Mouse (Mus musculus): ENCODE results near the gene Smad9. TPM values are rescaled to one million over a fixed set of nuclear protein-coding genes. Genes with fewer than 3 reads are reported as not detected.

The Smad9 gene
- polyA plus RNA-seq, 1 experiment from 2014 or later, result 1.7 TPM

GRCm38 (mm10) chr3:54734411-54735246 lies 20.8 kb upstream of the Smad9 start:
- Histone ChIP-seq H3K9me3 (ENCODE audit: low read length) (no peaks in the 10 kb centered on the region), H3K9ac (replicated peaks; ENCODE audit: low read depth) (peak overlapping the region; percentile 88), H3K4me2 (replicated peaks; ENCODE audit: low read depth, low read length) (peak overlapping the region; percentile 86), H3K4me3 (ENCODE audit: low read depth, low read length) (peak overlapping the region; percentile 80), H3K4me1 (ENCODE audit: insufficient read depth, low read depth, low read length) (peaks cover 4% of the 10 kb centered on the region), H3K36me3 (ENCODE audit: insufficient read depth, low read length) (peaks cover 5% of the 10 kb centered on the region; the same call in 1 of the 2 replicates), H3K27me3 (replicated peaks; ENCODE audit: insufficient read depth, low read length) (no peaks in the 10 kb centered on the region), H3K27ac (ENCODE audit: low read length) (peak overlapping the region; percentile 98)
- 3% methylated on average over 60 of the region's 84 CpGs for WGBS
- peak; percentile 94 for ATAC-seq
- DNase-seq (ENCODE audit: low spot score), result peak; percentile 91
- TF ChIP-seq CTCF (IDR thresholded peaks at IDR 0.05), result no peak; the same call in 1 of the 2 replicates
- TF ChIP-seq EP300 (IDR thresholded peaks at IDR 0.05), result no peak

GRCm38 (mm10) chr3:54735247-54736046 lies 19.9 kb upstream of the Smad9 start, which contains the start of the genes Exosc8 and Alg5:
Exosc8 (minus strand) TSS chr3:54735393.
Alg5 (plus strand) TSS chr3:54735539.
- H3K4me2 ChIP-seq (replicated peaks; ENCODE audit: low read depth, low read length), result peak within 1 kb of the TSS; percentile 86
- ATAC-seq (peak; percentile 88), DNase-seq (ENCODE audit: low spot score) (peak; percentile 78)
- H3K9ac ChIP-seq (replicated peaks; ENCODE audit: low read depth), result peak within 1 kb of the TSS; percentile 88
- peaks cover 4% of the 10 kb centered on the region for H3K4me1 ChIP-seq (ENCODE audit: insufficient read depth, low read depth, low read length)
- no peaks in the 10 kb centered on the region for H3K9me3 ChIP-seq (ENCODE audit: low read length)
- H3K27ac ChIP-seq (ENCODE audit: low read length), result peak within 1 kb of the TSS; percentile 98
- WGBS, result 1% methylated on average over 52 of the region's 65 CpGs
- no peak for TF ChIP-seq EP300 (IDR thresholded peaks at IDR 0.05)
- peak; percentile 87 for TF ChIP-seq CTCF (IDR thresholded peaks at IDR 0.05)
- H3K36me3 ChIP-seq (ENCODE audit: insufficient read depth, low read length), result no peaks in the 10 kb centered on the region
- peak within 1 kb of the TSS; percentile 80 for H3K4me3 ChIP-seq (ENCODE audit: low read depth, low read length)
- H3K27me3 ChIP-seq (replicated peaks; ENCODE audit: insufficient read depth, low read length), result no peaks in the 10 kb centered on the region

DNA sequence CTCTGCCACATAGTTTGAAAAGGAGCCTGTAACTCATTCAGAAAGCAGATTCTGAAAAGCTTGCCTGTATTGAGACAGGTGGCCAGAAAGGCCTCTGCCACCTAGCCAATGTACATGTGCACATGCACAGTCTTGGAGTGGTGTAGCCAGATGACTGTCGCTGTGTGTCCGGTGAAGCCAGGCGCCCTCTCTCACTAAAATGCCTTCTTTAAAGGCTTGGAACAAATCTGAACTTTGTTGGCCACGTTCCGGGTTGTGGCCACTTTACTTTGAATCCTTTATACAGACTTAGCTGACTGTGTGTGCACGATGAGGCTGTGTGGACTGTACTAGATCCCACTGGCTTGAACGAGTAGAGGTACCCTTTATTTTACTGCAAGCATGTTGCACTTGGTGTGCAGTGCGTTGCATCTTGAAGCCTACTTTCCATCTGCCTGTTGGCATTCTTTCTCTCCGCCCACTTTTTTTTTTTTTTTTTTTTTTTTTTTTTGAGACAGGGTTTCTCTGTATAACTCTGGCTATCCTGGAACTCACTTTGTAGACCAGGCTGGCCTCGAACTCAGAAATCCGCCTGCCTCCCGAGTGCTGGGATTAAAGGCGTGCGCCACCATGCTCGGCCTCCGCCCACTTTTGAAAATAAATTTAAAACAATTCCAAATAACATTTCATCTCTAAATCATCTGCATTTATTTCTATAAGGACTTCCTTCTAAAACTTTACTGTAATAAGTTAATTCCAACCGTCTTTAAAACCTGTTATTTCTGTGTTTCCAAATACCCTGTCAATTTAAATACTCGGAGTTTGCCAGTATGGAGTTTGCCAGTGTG lies 19.1 kb upstream of the Smad9 start:
- ATAC-seq (no peak), DNase-seq (ENCODE audit: low spot score) (no peak)
- Histone ChIP-seq H3K4me2 (replicated peaks; ENCODE audit: low read depth, low read length) (peak overlapping the region; percentile 86), H3K4me1 (ENCODE audit: insufficient read depth, low read depth, low read length) (peaks cover 4% of the 10 kb centered on the region), H3K9me3 (ENCODE audit: low read length) (no peaks in the 10 kb centered on the region), H3K9ac (replicated peaks; ENCODE audit: low read depth) (peak overlapping the region; percentile 88), H3K36me3 (ENCODE audit: insufficient read depth, low read length) (peaks cover 4% of the 10 kb centered on the region; the same call in 1 of the 2 replicates), H3K4me3 (ENCODE audit: low read depth, low read length) (peak overlapping the region; percentile 80), H3K27me3 (replicated peaks; ENCODE audit: insufficient read depth, low read length) (no peaks in the 10 kb centered on the region), H3K27ac (ENCODE audit: low read length) (peak overlapping the region; percentile 98; the same call in 1 of the 2 replicates)
- 45% methylated on average over 18 of the region's 18 CpGs for WGBS
- TF ChIP-seq EP300 (IDR thresholded peaks at IDR 0.05) (no peak), CTCF (IDR thresholded peaks at IDR 0.05) (no peak)

GRCm38 (mm10) chr3:54737317-54737716 lies 18.1 kb upstream of the Smad9 start:
- Histone ChIP-seq H3K36me3 (ENCODE audit: insufficient read depth, low read length) (peaks cover 14% of the 10 kb centered on the region; the same call in 1 of the 2 replicates), H3K4me1 (ENCODE audit: insufficient read depth, low read depth, low read length) (peaks cover 4% of the 10 kb centered on the region), H3K9me3 (ENCODE audit: low read length) (no peaks in the 10 kb centered on the region), H3K27ac (ENCODE audit: low read length) (no peak overlapping the region), H3K4me3 (ENCODE audit: low read depth, low read length) (no peak overlapping the region), H3K4me2 (replicated peaks; ENCODE audit: low read depth, low read length) (no peak overlapping the region), H3K27me3 (replicated peaks; ENCODE audit: insufficient read depth, low read length) (no peaks in the 10 kb centered on the region), H3K9ac (replicated peaks; ENCODE audit: low read depth) (no peak overlapping the region)
- WGBS, result 84% methylated on average over 8 of the region's 8 CpGs
- ATAC-seq, result no peak
- DNase-seq (ENCODE audit: low spot score), result peak; percentile 42
- TF ChIP-seq CTCF (IDR thresholded peaks at IDR 0.05), result no peak
- peak; percentile 52; the same call in 1 of the 2 replicates for TF ChIP-seq EP300 (IDR thresholded peaks at IDR 0.05)

GRCm38 (mm10) chr3:54741965-54742364 lies 13.4 kb upstream of the Smad9 start:
- Histone ChIP-seq H3K4me2 (replicated peaks; ENCODE audit: low read depth, low read length) (no peak overlapping the region), H3K27ac (ENCODE audit: low read length) (no peak overlapping the region), H3K27me3 (replicated peaks; ENCODE audit: insufficient read depth, low read length) (no peaks in the 10 kb centered on the region), H3K4me1 (ENCODE audit: insufficient read depth, low read depth, low read length) (no peaks in the 10 kb centered on the region), H3K4me3 (ENCODE audit: low read depth, low read length) (no peak overlapping the region), H3K36me3 (ENCODE audit: insufficient read depth, low read length) (peaks cover 28% of the 10 kb centered on the region; the same call in 1 of the 2 replicates), H3K9ac (replicated peaks; ENCODE audit: low read depth) (no peak overlapping the region), H3K9me3 (ENCODE audit: low read length) (no peaks in the 10 kb centered on the region)
- WGBS, result 95% methylated on average over 11 of the region's 11 CpGs
- no peak for DNase-seq (ENCODE audit: low spot score)
- TF ChIP-seq EP300 (IDR thresholded peaks at IDR 0.05) (no peak), CTCF (IDR thresholded peaks at IDR 0.05) (no peak)
- ATAC-seq, result no peak
